Mouse (Mus musculus) hindbrain, postnatal 0 days (tissue): ENCODE results near the gene Kcnk18. TPM values are rescaled to one million over a fixed set of nuclear protein-coding genes. Genes with fewer than 3 reads are reported as not detected.

Experiments used
- ATAC-seq: fragments of 200-750 bp; cut with Nextera tagmentation; 2 replicates; pipeline ENCODE4 v1.8.0; 2017; ENCODE audit warnings: mild to moderate bottlenecking, moderate TSS enrichment, moderate library complexity
- DNase-seq: peaks from one replicate; pipeline ENCODE4 v3.0.0-alpha.2; 2015; ENCODE audit warnings: low spot score
- H3K27ac ChIP-seq: fragments of 300-500 bp; sonication (generic); 2 replicates; pipeline ENCODE4 v1.5.1; 2014; ENCODE audit warnings: mild to moderate bottlenecking
- H3K27me3 ChIP-seq: fragments of 300-500 bp; sonication (generic); 2 replicates; pipeline ENCODE4 v1.6.1; 2014; ENCODE audit warnings: low read length, mixed read lengths; ENCODE audit not compliant: insufficient read depth
- H3K36me3 ChIP-seq: fragments of 300-500 bp; sonication (generic); 2 replicates; pipeline ENCODE4 v1.6.1; 2014; ENCODE audit warnings: low read length, mixed read lengths; ENCODE audit not compliant: insufficient read depth
- H3K4me1 ChIP-seq: fragments of 300-500 bp; sonication (generic); 2 replicates; pipeline ENCODE4 v1.6.1; 2014; ENCODE audit warnings: antibody characterized with exemption, low read length, mixed read lengths; ENCODE audit not compliant: insufficient read depth
- H3K4me2 ChIP-seq: fragments of 300-500 bp; sonication (generic); 2 replicates; pipeline ENCODE4 v1.6.1; 2014; ENCODE audit warnings: low read depth, mild to moderate bottlenecking, low read length, moderate library complexity, mixed read lengths
- H3K4me3 ChIP-seq: fragments of 300-500 bp; sonication (generic); 2 replicates; pipeline ENCODE4 v1.5.1; 2014; ENCODE audit warnings: low read length
- H3K9ac ChIP-seq: fragments of 300-500 bp; sonication (generic); replicated peaks from 2 replicates; pipeline ENCODE4 v1.6.1; 2014; ENCODE audit warnings: mild to moderate bottlenecking, low read length, moderate library complexity, mixed read lengths
- H3K9me3 ChIP-seq: fragments of 300-500 bp; sonication (generic); 2 replicates; pipeline ENCODE4 v1.6.1; 2016; ENCODE audit warnings: low read length, mixed read lengths
- CTCF ChIP-seq: IDR thresholded peaks from 2 replicates; pipeline ENCODE4 v1.5.1; 2016; ENCODE audit warnings: antibody characterized with exemption, control low read depth, low read depth
- WGBS: fragments of 180-500 bp; shearing (Covaris S2); extraction: QIAGEN DNeasy Blood & Tissue Kit; methylation state at CpG from one replicate; pipeline ENCODE4 v1.1.7; 2014; 5-methylcytosine and 5-hydroxymethylcytosine counted together
- polyA plus RNA-seq: library from polyadenylated mRNA; unstranded; fragments of >200 nt; fragmentation: Nextera tagmentation; extraction: Ambion mirVana; gene quantifications from 2 replicates; pipeline ENCODE4 v1.2.1, GENCODE M21; 2015
- total RNA-seq: library from RNA; depleted of rRNA; stranded (reverse); fragments of >200 nt; gene quantifications from 2 replicates; pipeline ENCODE4 v1.2.3, GENCODE M21; 2014; rRNA removed

Gene Kcnk18
- total RNA-seq, result not detected in 2 replicates
- 0.05 TPM in 1 of 2 replicates, not detected in the other for polyA plus RNA-seq

- H3K4me2 ChIP-seq, result no peak within 1 kb of the TSS
- DNase-seq (no peak), ATAC-seq (no peak)
- no peaks in the 10 kb centered on the region for H3K9me3 ChIP-seq
- WGBS, result 93% methylated on average over 8 of the region's 8 CpGs
- TF ChIP-seq CTCF, result no peak
- H3K4me1 ChIP-seq, result no peaks in the 10 kb centered on the region
- H3K36me3 ChIP-seq, result no peaks in the 10 kb centered on the region
- no peak within 1 kb of the TSS for H3K9ac ChIP-seq
- no peak within 1 kb of the TSS for H3K27ac ChIP-seq
- no peaks in the 10 kb centered on the region for H3K27me3 ChIP-seq
- no peak within 1 kb of the TSS for H3K4me3 ChIP-seq
Measured at GRCm38 (mm10) chr19:59218991-59219390, at the start of gene Kcnk18. Gene Kcnk18, plus strand, starts transcription at chr19:59219214.

DNA sequence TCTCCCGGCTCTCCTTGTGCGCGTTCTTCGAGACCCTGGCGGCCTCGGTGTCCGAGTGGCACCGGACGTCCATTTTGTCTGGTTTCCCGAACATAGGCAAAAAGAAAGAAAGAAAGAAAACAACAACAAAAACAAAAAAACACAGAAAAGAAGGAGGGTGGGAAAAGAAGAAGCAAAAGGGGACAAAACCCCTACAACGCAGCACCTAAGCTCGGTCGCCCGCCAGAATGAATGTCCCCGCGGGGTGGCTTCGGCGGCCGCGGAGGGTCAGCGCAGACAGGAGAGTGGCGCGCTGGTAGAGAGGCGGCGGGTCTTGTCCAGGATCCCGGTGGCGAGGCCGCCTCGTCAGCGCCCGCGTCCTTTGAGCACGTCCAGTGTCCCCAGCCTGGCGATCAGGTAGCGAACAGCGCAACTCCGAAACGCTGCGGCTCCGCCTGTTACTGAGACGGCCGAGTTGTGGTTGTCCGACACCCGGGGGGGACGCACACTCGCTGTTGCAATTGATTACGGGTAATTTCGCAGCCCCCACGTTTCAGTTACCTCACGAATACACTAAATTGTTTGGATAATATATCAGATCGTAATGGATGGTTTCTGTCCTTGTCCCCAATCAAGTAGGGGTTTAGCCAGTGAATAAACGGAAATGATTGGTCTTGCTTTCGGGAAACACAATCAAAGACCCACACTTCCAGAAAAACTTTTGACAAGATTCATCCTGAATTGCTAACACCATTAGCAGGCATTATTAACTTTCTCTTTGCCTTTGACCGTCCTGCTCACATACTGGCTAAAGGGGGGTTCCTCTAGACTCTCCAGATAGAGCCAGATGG is 48.9 kb upstream of the Kcnk18 start, which contains the start of gene Vax1:
TSS of gene Vax1 (minus strand) at position 121 of the 830 bp plus-strand sequence.
- Histone ChIP-seq H3K4me2 (peak within 1 kb of the TSS; percentile 40), H3K9me3 (no peaks in the 10 kb centered on the region), H3K4me1 (peaks cover 6% of the 10 kb centered on the region; the same call in 1 of the 2 replicates), H3K36me3 (no peaks in the 10 kb centered on the region), H3K4me3 (peak within 1 kb of the TSS; percentile 23), H3K27me3 (peaks cover 81% of the 10 kb centered on the region), H3K27ac (no peak within 1 kb of the TSS), H3K9ac (no peak within 1 kb of the TSS)
- no peak for ATAC-seq
- no peak for TF ChIP-seq CTCF
- under 1% methylated on average over 52 of the region's 54 CpGs for WGBS
- no peak for DNase-seq

DNA sequence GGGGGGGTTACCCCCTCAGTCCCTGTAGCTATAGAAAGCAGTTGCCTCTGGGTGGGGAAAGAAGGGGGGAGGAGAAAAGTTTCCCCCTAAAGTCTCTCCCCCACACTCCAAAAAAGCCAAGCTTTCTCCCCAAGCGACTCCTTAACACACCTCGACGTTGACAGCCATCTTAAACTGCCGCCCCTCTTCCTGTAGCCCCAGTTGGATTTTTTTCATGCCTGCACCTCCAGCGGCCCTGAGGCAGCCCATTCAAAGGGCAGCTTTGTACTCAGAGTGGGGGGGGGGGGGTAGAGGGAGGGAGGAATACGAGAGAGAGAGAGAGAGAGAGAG is 48.3 kb upstream of the Kcnk18 start:
- H3K4me2 ChIP-seq, result no peak overlapping the region
- TF ChIP-seq CTCF, result no peak
- peaks cover 6% of the 10 kb centered on the region; the same call in 1 of the 2 replicates for H3K4me1 ChIP-seq
- ATAC-seq (no peak), DNase-seq (no peak)
- WGBS, result 0% methylated on average over 5 of the region's 6 CpGs
- no peak overlapping the region for H3K27ac ChIP-seq
- no peak overlapping the region for H3K9ac ChIP-seq
- H3K36me3 ChIP-seq, result no peaks in the 10 kb centered on the region
- no peaks in the 10 kb centered on the region for H3K9me3 ChIP-seq
- no peak overlapping the region; the same call in 1 of the 2 replicates for H3K4me3 ChIP-seq
- H3K27me3 ChIP-seq, result peaks cover 82% of the 10 kb centered on the region

DNA sequence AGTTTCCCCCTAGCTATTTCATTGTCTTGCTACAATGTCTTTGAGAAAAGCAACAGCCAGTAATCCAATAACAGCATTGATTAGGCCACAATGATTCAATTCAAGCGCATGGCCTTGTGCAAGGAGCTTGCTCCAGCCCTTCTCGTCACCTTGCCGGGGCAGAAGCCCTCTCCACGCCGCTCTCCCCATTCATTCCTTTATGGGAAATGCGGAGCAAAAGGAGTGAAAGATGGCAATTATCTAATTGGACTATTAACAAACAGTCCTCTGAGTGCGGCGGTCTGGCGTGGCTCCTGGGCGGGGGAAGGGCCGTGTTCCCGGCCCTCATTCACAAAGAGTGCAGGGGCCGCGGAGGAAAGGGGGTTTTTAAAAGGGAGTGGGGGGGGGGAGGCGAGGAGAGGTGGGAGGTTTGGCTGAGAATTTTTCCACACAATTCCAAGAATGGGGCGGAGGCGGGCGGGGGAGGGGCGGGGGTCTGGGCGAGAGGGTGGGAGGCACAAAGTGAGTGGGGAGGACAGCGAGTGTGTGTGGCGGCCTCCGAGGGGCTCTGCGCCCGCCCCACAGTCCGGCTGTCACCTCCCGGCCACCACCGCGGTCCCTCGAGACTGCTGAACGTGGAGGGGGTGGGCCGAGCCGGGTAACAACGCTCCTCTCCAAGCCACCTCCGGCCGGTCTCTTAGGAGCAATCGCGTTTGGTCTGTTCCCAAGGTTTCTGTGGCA is 47.7 kb upstream of the Kcnk18 start:
- H3K27me3 ChIP-seq, result peaks cover 82% of the 10 kb centered on the region
- H3K9me3 ChIP-seq, result no peaks in the 10 kb centered on the region
- no peak overlapping the region for H3K27ac ChIP-seq
- DNase-seq, result no peak
- 0 out of 2 replicates have a peak overlapping the region, but pooled peaks have one; percentile 21 for H3K4me2 ChIP-seq
- H3K4me1 ChIP-seq, result peaks cover 6% of the 10 kb centered on the region; the same call in 1 of the 2 replicates
- ATAC-seq, result 0 out of 2 replicates have a peak, but pooled peaks have one; percentile 35
- no peaks in the 10 kb centered on the region for H3K36me3 ChIP-seq
- 1% methylated on average over 37 of the region's 38 CpGs for WGBS
- no peak overlapping the region for H3K9ac ChIP-seq
- H3K4me3 ChIP-seq, result no peak overlapping the region
- no peak for TF ChIP-seq CTCF

GRCm38 (mm10) chr19:59171871-59172245 is 47.2 kb upstream of the Kcnk18 start:
- H3K36me3 ChIP-seq, result no peaks in the 10 kb centered on the region
- H3K9ac ChIP-seq, result no peak overlapping the region
- H3K4me3 ChIP-seq, result no peak overlapping the region
- ATAC-seq (0 out of 2 replicates have a peak, but pooled peaks have one; percentile 4), DNase-seq (no peak)
- peaks cover 83% of the 10 kb centered on the region for H3K27me3 ChIP-seq
- H3K4me2 ChIP-seq, result 0 out of 2 replicates have a peak overlapping the region, but pooled peaks have one; percentile 21
- no peaks in the 10 kb centered on the region for H3K9me3 ChIP-seq
- WGBS, result 1% methylated on average over 19 of the region's 19 CpGs
- TF ChIP-seq CTCF, result no peak
- H3K4me1 ChIP-seq, result peaks cover 6% of the 10 kb centered on the region; the same call in 1 of the 2 replicates
- H3K27ac ChIP-seq, result no peak overlapping the region

DNA sequence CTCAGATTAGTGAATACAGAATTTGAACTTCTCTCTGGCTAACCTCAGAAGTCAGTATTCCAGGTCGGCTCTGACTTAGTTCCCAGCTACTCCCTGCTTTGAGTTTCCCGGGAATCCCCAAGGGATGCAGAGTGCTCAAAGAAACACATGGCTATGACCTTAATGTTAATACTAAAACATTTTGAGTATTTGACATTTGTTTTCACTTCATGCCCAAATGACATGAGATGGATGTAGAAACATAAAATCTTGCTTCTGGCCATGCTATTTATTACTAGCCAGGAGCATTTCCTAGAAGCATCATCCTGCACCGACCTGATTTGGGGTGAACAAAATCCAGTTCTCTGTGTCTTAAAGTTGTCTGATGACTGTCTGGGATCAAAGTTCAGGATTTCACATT is 46.2 kb upstream of the Kcnk18 start:
- no peak overlapping the region for H3K27ac ChIP-seq
- H3K4me1 ChIP-seq, result peaks cover 6% of the 10 kb centered on the region; the same call in 1 of the 2 replicates
- peaks cover 82% of the 10 kb centered on the region for H3K27me3 ChIP-seq
- H3K36me3 ChIP-seq, result no peaks in the 10 kb centered on the region
- H3K4me3 ChIP-seq, result no peak overlapping the region
- no peaks in the 10 kb centered on the region for H3K9me3 ChIP-seq
- WGBS, result 2% methylated on average over 3 of the region's 3 CpGs
- H3K9ac ChIP-seq, result no peak overlapping the region
- ATAC-seq, result no peak
- H3K4me2 ChIP-seq, result no peak overlapping the region
- no peak for DNase-seq
- no peak for TF ChIP-seq CTCF
